Mouse (Mus musculus): ENCODE measurements around the gene Zbtb26. TPM values are rescaled to one million over a fixed set of nuclear protein-coding genes. Genes with fewer than 3 reads are reported as not detected.

Zbtb26 gene
- polyA plus RNA-seq, 1 experiment, result 2.0 TPM

DNA sequence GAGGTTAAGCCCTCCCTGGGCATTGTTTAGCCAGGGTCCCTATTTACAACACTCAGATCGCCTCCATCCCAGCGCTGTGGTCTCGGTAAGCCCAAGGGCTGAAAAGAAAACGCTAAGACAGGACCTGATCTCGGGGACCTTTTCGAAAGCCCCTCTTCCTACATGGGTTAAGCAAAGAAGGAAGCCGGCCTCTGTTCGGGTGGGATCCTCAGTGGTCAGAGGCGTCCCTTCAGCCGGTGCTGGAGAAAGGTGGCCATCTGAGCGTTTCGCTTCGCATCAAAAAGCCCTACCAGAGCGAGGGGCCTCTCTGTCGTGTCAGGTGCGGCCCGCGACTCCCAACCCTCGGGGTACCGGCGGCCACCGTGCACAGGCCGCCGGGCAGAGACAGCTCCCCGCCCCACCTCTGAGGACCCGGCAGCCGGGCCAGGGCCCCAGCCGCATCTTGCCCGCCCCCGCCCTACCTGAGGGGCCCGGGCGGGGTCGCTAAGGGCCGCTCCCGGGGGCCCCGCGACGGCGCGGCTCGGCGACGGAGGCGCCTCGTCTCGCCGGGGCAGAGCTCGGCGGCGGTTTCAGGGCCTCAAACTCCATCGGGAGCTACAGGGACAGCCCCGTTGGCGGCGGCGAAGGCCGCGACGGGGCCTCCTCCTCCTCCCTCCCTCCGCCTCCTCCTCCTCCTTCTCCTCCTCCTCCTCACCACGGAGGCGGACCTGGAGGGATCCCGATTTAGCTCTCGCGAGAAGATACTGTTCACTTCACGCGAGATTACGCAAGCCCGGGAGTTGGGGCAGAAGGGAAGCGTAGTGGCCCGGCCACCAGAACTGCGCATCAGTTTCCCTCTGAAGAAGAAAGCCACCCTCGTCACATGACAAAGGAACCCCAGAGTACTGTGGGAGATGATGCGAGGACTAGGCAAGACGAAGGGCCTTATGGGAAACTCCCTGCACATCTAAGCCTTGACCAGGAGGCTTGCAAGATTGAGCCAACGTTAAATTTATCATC is 20.3 kb downstream of the Zbtb26 start, which contains the start of gene Rc3h2:
Rc3h2 (minus strand) TSS at position 598 of the 999 bp plus-strand sequence.
- WGBS, result under 1% methylated on average over 74 of the region's 75 CpGs
- H3K27ac ChIP-seq (ENCODE audit: insufficient read depth, low read depth, low read length), result peak within 1 kb of the TSS; percentile 65
- H3K36me3 ChIP-seq (ENCODE audit: control insufficient read depth, insufficient read depth, low read length), result no peaks in the 10 kb centered on the region
- H3K4me3 ChIP-seq (ENCODE audit: insufficient read depth, low read depth, low read length), result peak within 1 kb of the TSS; percentile 59
- DNase-seq, result peak; percentile 98
- H3K4me1 ChIP-seq (ENCODE audit: control insufficient read depth, insufficient read depth, low read length), result 0 out of 2 replicates have a peak, but pooled peaks cover 2% of the 10 kb centered on the region
- H3K27me3 ChIP-seq (replicated peaks; ENCODE audit: control insufficient read depth, insufficient read depth, low read length), result no peaks in the 10 kb centered on the region
- TF ChIP-seq POLR2A (IDR thresholded peaks at IDR 0.05; ENCODE audit: low read depth, low read length) (peak; percentile 87), CTCF (conservative IDR thresholded peaks at IDR 0.05; ENCODE audit: insufficient read depth, insufficient read length, low read depth, low read length) (no peak)

DNA sequence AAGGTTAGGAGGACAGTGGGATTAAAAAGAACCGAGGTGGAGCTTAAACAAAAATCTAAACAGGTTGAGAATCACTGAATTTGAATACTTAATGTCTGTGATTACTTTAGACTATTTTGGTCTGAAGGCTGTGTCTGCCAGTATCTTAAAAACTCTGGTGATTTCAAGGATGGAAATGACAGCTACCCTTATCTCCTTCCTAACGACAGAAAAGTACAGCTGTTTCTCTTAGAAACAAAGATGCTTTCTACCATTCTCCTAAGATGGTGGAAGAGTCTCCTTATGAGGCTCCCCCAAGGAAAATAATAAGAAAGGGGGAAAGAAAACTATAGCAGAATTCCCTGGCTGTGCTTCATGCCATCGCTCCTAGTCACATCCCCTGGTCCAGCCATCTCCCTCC is 21.0 kb downstream of the Zbtb26 start:
- Histone ChIP-seq H3K4me3 (ENCODE audit: insufficient read depth, low read depth, low read length) (peak overlapping the region; percentile 59), H3K27ac (ENCODE audit: insufficient read depth, low read depth, low read length) (peak overlapping the region; percentile 65)

DNA sequence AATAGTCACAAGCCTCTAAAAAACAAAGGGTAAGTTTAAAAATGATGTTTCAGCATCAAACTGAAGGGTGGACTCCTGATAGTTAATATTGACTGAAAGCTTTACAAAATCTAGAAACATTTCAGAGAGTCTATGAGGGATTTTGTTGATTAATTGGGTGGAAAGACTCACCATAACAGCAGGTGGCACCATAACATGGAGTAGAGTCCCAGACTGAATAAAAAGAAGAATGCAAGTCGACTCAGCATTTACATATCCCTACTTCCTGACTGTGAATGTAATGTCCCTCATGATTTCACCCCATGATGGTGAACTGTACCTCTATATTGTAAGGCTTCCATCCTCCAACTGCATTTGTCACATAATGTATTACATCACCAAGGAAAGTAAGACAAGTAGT is 47.4 kb downstream of the Zbtb26 start:
- no peak overlapping the region for H3K27ac ChIP-seq (ENCODE audit: insufficient read depth, low read depth, low read length)
- 12% methylated on average over 1 of the region's 1 CpGs for WGBS
- TF ChIP-seq POLR2A (IDR thresholded peaks at IDR 0.05; ENCODE audit: low read depth, low read length), result no peak
- no peak for TF ChIP-seq CTCF (conservative IDR thresholded peaks at IDR 0.05; ENCODE audit: insufficient read depth, insufficient read length, low read depth, low read length)
- no peaks in the 10 kb centered on the region for H3K4me1 ChIP-seq (ENCODE audit: control insufficient read depth, insufficient read depth, low read length)
- H3K4me3 ChIP-seq (ENCODE audit: insufficient read depth, low read depth, low read length), result no peak overlapping the region
- peak; percentile 9 for DNase-seq
- H3K36me3 ChIP-seq (ENCODE audit: control insufficient read depth, insufficient read depth, low read length), result peaks cover 4% of the 10 kb centered on the region
- H3K27me3 ChIP-seq (replicated peaks; ENCODE audit: control insufficient read depth, insufficient read depth, low read length), result no peaks in the 10 kb centered on the region; the same call in 1 of the 2 replicates

More for the DNA sequence above, 21.0 kb downstream of the Zbtb26 start:
- WGBS, result under 1% methylated on average over 3 of the region's 3 CpGs
- DNase-seq, result no peak
- no peaks in the 10 kb centered on the region for H3K36me3 ChIP-seq (ENCODE audit: control insufficient read depth, insufficient read depth, low read length)
- 0 out of 2 replicates have a peak, but pooled peaks cover 2% of the 10 kb centered on the region for H3K4me1 ChIP-seq (ENCODE audit: control insufficient read depth, insufficient read depth, low read length)
- H3K27me3 ChIP-seq (replicated peaks; ENCODE audit: control insufficient read depth, insufficient read depth, low read length), result no peaks in the 10 kb centered on the region
- TF ChIP-seq CTCF (conservative IDR thresholded peaks at IDR 0.05; ENCODE audit: insufficient read depth, insufficient read length, low read depth, low read length), result no peak

DNA sequence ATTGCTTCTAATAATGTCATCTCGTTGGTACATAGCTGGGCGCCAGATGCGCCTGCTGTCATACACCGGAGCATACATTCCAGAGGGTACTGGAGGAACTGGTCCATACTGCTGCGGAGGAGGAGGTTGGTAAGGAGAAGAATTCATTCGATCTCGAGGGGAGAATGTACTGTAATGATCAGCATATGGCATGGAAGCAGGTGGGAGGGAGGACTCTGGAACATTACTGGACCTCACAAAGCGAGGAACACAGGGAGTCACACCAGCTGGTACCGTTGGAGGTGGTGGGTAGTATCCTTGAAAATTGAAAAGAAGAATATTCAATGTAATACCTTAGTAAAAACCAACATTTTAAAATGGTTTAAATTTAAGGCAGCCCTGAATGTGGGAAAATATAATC is 60.0 kb downstream of the Zbtb26 start:
- Histone ChIP-seq H3K4me1 (ENCODE audit: control insufficient read depth, insufficient read depth, low read length) (no peaks in the 10 kb centered on the region), H3K4me3 (ENCODE audit: insufficient read depth, low read depth, low read length) (no peak overlapping the region)
- 94% methylated on average over 9 of the region's 9 CpGs for WGBS

More for the DNA sequence above, 60.0 kb downstream of the Zbtb26 start:
- H3K36me3 ChIP-seq (ENCODE audit: control insufficient read depth, insufficient read depth, low read length), result peaks cover 3% of the 10 kb centered on the region
- TF ChIP-seq POLR2A (IDR thresholded peaks at IDR 0.05; ENCODE audit: low read depth, low read length) (no peak), CTCF (conservative IDR thresholded peaks at IDR 0.05; ENCODE audit: insufficient read depth, insufficient read length, low read depth, low read length) (no peak)
- H3K27me3 ChIP-seq (replicated peaks; ENCODE audit: control insufficient read depth, insufficient read depth, low read length), result no peaks in the 10 kb centered on the region
- DNase-seq, result no peak
- no peak overlapping the region for H3K27ac ChIP-seq (ENCODE audit: insufficient read depth, low read depth, low read length)

Other genes starting within 250 kb of the Zbtb26 start
- gene Olfr366, start 231.6 kb downstream of the Zbtb26 start, polyA plus RNA-seq (2012; rRNA removed), result not detected in 2 replicates
- gene Olfr368, start 116.6 kb downstream of the Zbtb26 start, polyA plus RNA-seq (2012; rRNA removed), result not detected in 2 replicates
- gene Pdcl, start 83.8 kb downstream of the Zbtb26 start, polyA plus RNA-seq (2012; rRNA removed), result 9.2 and 12.3 TPM in 2 replicates
- 6.4 and 7.0 TPM in 2 replicates for gene Rc3h2, start 20.2 kb downstream of the Zbtb26 start, polyA plus RNA-seq (2012; rRNA removed)
- 1.8 and 2.3 TPM in 2 replicates for gene Zbtb6, start within 50 bp of the Zbtb26 start, polyA plus RNA-seq (2012; rRNA removed)
- gene Rabgap1, start 144 bp upstream of the Zbtb26 start, polyA plus RNA-seq (2012; rRNA removed), result 9.0 and 10.5 TPM in 2 replicates
- gene Gpr21, start 73.2 kb upstream of the Zbtb26 start, polyA plus RNA-seq (2012; rRNA removed), result 0.20 TPM in 2 replicates